Mouse (Mus musculus) embryonic fibroblast, embryonic 13.5 days (primary cell): ENCODE measurements at regions not wholly inside any gene's neighbourhood (a gene's known extent, or its start where the extent isn't known, plus 50 kb on each side); places are given as distances from the start of the nearest gene placed in this dataset.
A peak's percentile ranks its signal among the peaks of the same experiment; 100 is the strongest.

Source experiments
- H3K27ac ChIP-seq: 2 replicates; pipeline ENCODE4 v1.5.1; 2012; ENCODE audit warnings: low read length, control low read depth, inconsistent platforms; ENCODE audit not compliant: insufficient read depth
- H3K4me1 ChIP-seq: 2 replicates; pipeline ENCODE4 v1.6.1; 2011; ENCODE audit warnings: low read length; ENCODE audit not compliant: control insufficient read depth, insufficient read depth
- H3K4me3 ChIP-seq: 2 replicates; pipeline ENCODE4 v1.5.1; 2011; ENCODE audit warnings: mild to moderate bottlenecking, control low read depth, low read length; ENCODE audit not compliant: insufficient read depth
- CTCF ChIP-seq: IDR thresholded peaks from 2 replicates; pipeline ENCODE4 v1.5.1; 2011; ENCODE audit warnings: mild to moderate bottlenecking, control low read depth, low read length, moderate library complexity, borderline replicate concordance; ENCODE audit not compliant: insufficient read depth
- POLR2A ChIP-seq: IDR thresholded peaks from 2 replicates; pipeline ENCODE4 v1.6.1; 2011; ENCODE audit warnings: low read depth, mild to moderate bottlenecking, control low read depth, low read length, moderate library complexity

DNA sequence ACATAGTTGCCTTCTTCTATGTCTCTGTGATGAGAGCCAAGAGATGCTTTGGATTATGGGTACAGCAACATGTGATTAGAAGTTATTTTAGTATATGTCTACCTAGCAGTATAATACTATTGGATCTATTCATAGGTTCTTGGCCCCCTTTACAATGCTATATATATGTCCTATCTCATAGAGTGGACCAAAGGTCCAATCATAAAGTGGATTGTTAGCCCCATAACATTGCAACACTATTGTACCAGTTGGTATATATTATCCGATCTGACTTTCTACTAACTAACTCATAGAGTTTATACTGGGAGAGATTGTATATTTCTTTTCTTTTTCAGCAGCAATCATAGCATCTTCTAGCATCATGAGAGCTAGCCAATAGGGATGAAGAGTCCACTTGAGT lies 491.7 kb upstream of the Zeb2 start:
- Histone ChIP-seq H3K4me3 (no peak overlapping the region), H3K27ac (no peak overlapping the region), H3K4me1 (no peaks in the 10 kb centered on the region)
- TF ChIP-seq CTCF = no peak
- no peak for TF ChIP-seq POLR2A

- no peaks in the 10 kb centered on the region for H3K4me1 ChIP-seq
- H3K27ac ChIP-seq = no peak overlapping the region
- TF ChIP-seq CTCF (no peak), POLR2A (no peak)
- no peak overlapping the region for H3K4me3 ChIP-seq
Observed at GRCm38 (mm10) chr2:45607393-45607792, 490.2 kb upstream of the Zeb2 start.

DNA sequence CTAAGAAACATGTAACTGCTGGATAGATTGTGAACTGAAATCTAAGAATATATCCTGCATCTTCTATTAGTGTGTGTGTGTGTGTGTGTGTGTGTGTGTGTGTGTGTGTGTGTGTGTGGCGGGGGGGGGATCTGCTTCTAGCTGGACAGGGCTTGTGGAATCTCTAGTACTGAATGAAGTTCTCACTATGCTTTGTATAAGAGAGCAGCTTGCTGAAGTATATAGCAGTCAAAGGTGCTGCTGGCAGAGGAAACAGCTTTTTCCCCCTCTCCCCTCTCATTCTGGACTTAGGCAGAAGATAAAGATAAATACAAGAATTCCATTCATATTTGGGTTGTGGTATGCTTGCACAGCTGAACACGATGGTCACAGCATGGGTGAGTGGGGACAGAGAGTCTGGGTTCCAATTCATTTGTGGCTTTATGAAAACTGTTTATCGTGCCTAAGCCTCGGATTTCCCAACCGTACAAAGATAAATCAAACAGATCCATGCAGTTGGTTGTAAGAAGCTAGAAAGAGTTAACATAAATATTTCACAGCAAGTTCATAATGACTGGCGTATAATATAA lies 484.2 kb upstream of the Zeb2 start:
- TF ChIP-seq CTCF = no peak
- no peak for TF ChIP-seq POLR2A
- Histone ChIP-seq H3K4me1 (0 out of 2 replicates have a peak, but pooled peaks cover 2% of the 10 kb centered on the region), H3K4me3 (no peak overlapping the region), H3K27ac (peak overlapping the region; percentile 52)

DNA sequence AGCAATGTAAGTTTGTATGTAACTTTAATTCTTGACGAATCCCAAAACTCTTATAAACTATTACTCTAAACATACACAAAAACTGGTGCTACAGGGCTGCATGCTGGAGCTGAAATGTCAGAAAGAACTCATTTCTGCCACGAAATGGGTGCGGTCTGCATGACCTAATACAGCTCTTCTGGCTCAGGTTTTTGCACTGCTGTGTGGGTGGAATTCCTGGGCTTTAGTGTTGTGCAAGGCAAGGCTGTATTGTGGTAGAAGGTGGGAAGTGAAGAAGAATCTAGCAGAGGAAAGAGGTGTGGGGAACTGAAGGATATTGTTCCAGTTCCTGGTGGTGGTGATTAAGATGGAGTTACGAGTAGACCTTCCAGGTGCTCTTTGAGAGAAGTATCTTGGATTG lies 476.6 kb upstream of the Zeb2 start:
- TF ChIP-seq POLR2A (no peak), CTCF (no peak)
- Histone ChIP-seq H3K4me1 (no peaks in the 10 kb centered on the region; the same call in 1 of the 2 replicates), H3K4me3 (no peak overlapping the region), H3K27ac (peak overlapping the region; percentile 31; the same call in 1 of the 2 replicates)

DNA sequence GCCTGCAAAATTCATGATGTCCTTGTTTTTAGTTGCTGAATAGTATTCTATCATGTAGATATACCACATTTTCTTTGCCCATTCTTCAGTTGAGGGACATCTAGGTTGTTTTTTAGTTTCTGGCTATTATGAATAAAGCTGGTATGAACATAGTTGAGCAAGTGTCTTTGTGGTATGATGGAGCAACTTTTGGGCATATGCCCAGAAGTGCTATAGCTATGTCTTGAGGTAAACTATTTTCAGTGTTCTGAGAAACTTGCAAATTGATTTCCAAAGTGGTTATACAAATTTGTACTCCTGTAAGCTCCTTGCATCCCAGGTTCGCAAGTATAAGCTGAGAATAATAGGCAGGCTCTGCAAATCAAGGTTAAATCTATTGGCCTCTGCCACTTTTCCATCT lies 473.8 kb upstream of the Zeb2 start:
- TF ChIP-seq POLR2A (no peak), CTCF (no peak)
- peaks cover 5% of the 10 kb centered on the region for H3K4me1 ChIP-seq
- no peak overlapping the region for H3K27ac ChIP-seq
- H3K4me3 ChIP-seq = no peak overlapping the region

GRCm38 (mm10) chr2:45588248-45588647 lies 471.1 kb upstream of the Zeb2 start:
- H3K27ac ChIP-seq = no peak overlapping the region
- peaks cover 6% of the 10 kb centered on the region for H3K4me1 ChIP-seq
- H3K4me3 ChIP-seq = no peak overlapping the region
- TF ChIP-seq POLR2A (no peak), CTCF (no peak)

- Histone ChIP-seq H3K4me1 (peaks cover 7% of the 10 kb centered on the region; the same call in 1 of the 2 replicates), H3K27ac (no peak overlapping the region), H3K4me3 (no peak overlapping the region)
- no peak for TF ChIP-seq POLR2A
- no peak for TF ChIP-seq CTCF
Observed at GRCm38 (mm10) chr2:45586588-45587200, 469.5 kb upstream of the Zeb2 start.

- Histone ChIP-seq H3K27ac (peak overlapping the region; percentile 96), H3K4me3 (no peak overlapping the region), H3K4me1 (peaks cover 10% of the 10 kb centered on the region)
- TF ChIP-seq CTCF = no peak
- TF ChIP-seq POLR2A = no peak
Observed at GRCm38 (mm10) chr2:45581549-45581925, 464.3 kb upstream of the Zeb2 start.

DNA sequence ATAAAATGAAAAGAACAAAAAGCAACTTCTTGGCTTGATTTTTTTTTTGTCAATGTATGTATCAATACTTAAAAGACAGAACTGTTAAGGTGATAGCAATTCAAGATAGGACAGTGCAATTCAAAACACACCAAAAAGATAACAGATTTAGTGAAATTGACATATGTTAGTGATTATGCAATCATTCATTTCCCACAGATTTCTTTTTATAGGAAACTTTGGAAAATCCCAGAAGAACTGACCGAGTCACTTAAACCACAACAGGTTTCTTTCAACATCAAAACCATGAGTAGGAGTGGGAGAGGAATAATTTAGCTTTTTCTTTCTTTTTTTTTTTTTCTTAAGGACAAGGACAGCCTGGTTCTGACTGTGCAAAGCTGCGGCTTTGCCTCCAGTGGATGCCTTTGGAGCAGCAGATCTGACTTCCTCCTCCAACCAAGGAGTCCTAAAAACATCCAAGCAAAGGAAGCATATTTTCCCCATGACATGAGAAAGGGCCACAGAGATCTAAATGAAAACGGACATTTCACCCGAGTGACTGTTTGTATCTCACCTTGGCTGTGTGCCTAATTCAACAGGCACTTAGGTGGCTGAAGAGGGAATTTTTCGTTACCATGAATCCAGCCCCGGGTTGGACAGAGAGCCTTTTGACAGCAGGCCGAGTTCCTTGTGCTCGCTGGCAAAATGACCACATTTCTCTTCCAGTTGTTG lies 463.8 kb upstream of the Zeb2 start:
- TF ChIP-seq POLR2A (no peak), CTCF (no peak)
- H3K4me1 ChIP-seq = peaks cover 7% of the 10 kb centered on the region
- H3K4me3 ChIP-seq = no peak overlapping the region
- H3K27ac ChIP-seq = peak overlapping the region; percentile 96

GRCm38 (mm10) chr2:45572906-45573305 lies 455.7 kb upstream of the Zeb2 start:
- no peak overlapping the region for H3K4me3 ChIP-seq
- no peaks in the 10 kb centered on the region for H3K4me1 ChIP-seq
- no peak for TF ChIP-seq POLR2A
- no peak for TF ChIP-seq CTCF
- no peak overlapping the region for H3K27ac ChIP-seq

GRCm38 (mm10) chr2:45554707-45555106 lies 437.5 kb upstream of the Zeb2 start:
- no peak overlapping the region for H3K27ac ChIP-seq
- H3K4me3 ChIP-seq = no peak overlapping the region
- peaks cover 9% of the 10 kb centered on the region; the same call in 1 of the 2 replicates for H3K4me1 ChIP-seq
- no peak for TF ChIP-seq CTCF
- TF ChIP-seq POLR2A = no peak
